Mouse (Mus musculus): Measurements from ENCODE around the gene Esyt3. TPM values are rescaled to one million over a fixed set of nuclear protein-coding genes. Genes with fewer than 3 reads are reported as not detected.
A peak's percentile ranks its signal among the peaks of the same experiment; 100 is the strongest.

The Esyt3 gene
- total RNA-seq (2021): 1 to 10 TPM; 1.8 to 2.7 TPM

- DNase-seq: peak in 1 of 2 experiments; percentile 15
These were observed at the start of gene Esyt3 for GRCm38 (mm10) chr9:99357921-99358692. Esyt3 (minus strand) TSS chr9:99358557.

DNA sequence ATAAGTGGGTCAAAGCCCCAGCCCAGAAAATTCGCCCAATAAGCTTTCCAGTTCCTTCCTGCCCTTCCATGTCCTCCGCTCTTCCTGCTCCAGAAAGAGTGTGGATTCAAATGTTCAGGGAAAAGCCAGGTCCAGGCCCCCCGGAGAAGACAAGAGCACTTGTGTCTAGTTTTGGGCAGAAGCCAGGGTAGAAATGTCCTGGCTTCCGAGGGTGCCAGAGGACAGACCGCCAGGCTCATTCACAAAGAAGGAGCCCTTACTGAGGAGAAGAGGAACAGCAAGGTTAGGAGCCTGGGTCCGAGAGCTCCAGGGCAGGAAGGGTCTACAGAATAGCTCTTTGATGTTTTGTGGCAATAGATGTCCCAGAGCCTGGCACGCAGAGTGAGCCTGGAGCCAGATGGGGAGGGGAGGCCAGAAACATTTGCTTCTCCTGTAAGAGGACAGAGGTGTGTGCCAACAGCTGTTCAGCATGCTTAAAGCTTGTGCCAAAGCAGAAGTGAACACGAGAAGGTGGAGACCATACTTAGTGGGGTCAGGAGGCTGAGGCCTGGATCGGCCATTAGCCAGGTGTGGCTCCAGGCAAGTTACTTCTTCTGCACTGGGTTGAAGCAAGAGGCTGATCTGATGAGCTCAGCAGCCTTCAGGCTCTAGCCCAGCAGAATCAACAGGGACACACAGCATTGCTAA lies 43.1 kb upstream of the Esyt3 start:
- DNase-seq: peak in 1 of 2 experiments; percentile 53

DNA sequence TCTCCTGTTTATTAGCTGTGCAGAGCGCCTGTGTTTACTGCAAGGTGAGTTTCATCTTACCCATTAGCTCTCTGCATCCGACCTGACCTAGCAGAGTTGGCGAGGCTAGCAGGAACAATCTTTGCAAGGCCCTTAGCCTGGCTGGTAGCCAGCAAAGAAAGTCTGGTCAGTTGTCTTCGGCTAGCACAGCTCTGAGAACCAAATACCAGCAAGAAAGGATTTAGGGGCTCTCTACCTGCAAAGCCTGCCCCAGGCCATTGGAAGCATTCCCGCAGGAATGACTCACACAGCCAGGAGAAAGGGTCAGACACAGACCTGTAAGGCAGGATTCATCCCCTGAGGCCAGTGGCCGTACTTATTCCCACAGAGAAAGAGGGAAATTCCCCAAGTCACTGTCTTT lies 42.4 kb upstream of the Esyt3 start:
- DNase-seq: no peak

- no peak for DNase-seq
These were observed 38.9 kb upstream of the Esyt3 start for GRCm38 (mm10) chr9:99397056-99397815.

DNA sequence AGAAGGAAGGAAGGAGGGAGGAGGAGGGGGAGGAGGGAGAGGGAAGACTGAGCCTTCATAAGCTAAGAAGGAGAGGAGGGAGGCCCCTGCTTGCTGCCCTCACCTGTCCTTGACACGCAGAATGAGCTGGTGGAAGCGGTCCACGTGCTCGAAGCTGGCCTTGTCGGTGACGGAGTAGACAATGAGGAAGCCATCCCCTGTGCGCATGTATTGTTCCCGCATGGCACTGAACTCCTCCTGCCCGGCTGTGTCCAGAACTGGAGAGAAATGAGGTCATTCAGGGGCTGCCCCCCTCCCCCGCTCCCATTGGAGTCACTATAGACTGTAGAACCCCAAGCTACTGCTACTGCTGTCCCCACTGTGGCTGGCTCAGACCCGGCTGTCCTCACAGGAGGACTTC lies 36.0 kb upstream of the Esyt3 start:
- DNase-seq: no peak

GRCm38 (mm10) chr9:99393146-99393545 lies 34.8 kb upstream of the Esyt3 start:
- DNase-seq: no peak

GRCm38 (mm10) chr9:99391557-99391956 lies 33.2 kb upstream of the Esyt3 start:
- DNase-seq: no peak

- no peak for DNase-seq
These were observed 32.4 kb upstream of the Esyt3 start for GRCm38 (mm10) chr9:99390716-99391115.

DNA sequence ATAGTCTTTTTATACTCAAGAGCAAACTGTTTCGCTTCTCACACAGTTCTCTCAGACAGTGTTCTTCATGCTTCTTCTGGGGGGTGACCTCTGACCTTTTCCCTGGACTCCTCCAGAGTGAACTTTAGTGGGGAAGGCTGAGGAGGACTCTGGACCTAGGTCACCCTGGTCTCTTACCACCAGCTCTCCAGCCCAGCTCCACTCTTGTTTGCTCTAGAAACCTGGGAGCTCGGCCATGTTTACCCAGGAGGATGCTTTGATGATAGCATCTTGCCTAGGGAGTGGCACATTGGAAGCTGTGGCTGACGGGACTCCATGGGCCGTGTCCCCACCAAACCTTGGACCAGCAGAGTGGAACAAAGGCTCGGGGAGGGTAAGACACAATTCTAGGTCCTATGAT lies 31.8 kb upstream of the Esyt3 start:
- DNase-seq: no peak

GRCm38 (mm10) chr9:99389506-99389905 lies 31.1 kb upstream of the Esyt3 start:
- DNase-seq: no peak

- no peak for DNase-seq
These were observed 30.5 kb upstream of the Esyt3 start for GRCm38 (mm10) chr9:99388856-99389255.

GRCm38 (mm10) chr9:99388078-99388477 lies 29.7 kb upstream of the Esyt3 start:
- DNase-seq: peak in 1 of 2 experiments; percentile 62

- no peak for DNase-seq
These were observed 24.2 kb upstream of the Esyt3 start for GRCm38 (mm10) chr9:99382556-99382955.

- no peak for DNase-seq
These were observed 20.8 kb upstream of the Esyt3 start for GRCm38 (mm10) chr9:99379194-99379593.

DNA sequence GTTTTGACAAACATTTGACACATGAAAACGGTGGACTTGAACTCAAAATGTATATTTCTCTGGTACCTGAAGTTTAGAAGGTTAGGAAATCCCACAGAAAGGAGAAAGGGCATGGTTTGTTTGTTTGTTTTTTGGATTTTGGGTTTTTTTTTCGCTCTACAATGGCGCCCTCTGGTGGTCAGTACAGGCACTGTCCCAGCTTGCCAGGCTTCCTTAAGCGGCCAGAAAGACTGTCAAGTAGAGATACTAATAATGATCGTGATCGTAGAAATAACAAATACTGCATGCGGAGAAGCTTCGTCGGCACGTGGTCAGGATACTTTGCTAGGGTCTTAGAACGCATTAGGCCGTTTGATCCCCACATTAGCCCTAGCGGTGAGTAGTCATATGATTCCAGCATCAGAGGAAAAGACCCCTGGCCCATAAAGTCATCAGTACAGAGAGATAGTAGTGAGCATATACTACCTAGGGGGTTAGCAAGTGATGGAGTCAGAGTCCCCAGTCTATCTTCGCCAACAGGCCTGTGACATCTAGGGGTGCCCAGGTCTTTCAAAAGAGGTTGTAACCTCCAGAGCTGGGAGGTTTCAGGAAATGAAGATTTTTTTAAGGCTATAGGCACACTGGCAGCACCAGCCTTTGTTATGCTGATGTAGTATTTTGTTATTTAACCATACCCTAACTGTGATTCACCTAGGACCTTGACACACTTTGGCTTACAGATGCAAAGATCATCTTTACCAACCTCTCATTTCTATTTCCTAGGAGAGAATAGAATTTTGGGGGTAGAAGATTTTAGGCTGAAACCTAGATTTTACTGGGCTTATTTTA lies 18.4 kb upstream of the Esyt3 start:
- no peak for DNase-seq

GRCm38 (mm10) chr9:99368431-99368830 lies 10.1 kb upstream of the Esyt3 start:
- no peak for DNase-seq

GRCm38 (mm10) chr9:99365906-99366305 lies 7.5 kb upstream of the Esyt3 start:
- DNase-seq: no peak

DNA sequence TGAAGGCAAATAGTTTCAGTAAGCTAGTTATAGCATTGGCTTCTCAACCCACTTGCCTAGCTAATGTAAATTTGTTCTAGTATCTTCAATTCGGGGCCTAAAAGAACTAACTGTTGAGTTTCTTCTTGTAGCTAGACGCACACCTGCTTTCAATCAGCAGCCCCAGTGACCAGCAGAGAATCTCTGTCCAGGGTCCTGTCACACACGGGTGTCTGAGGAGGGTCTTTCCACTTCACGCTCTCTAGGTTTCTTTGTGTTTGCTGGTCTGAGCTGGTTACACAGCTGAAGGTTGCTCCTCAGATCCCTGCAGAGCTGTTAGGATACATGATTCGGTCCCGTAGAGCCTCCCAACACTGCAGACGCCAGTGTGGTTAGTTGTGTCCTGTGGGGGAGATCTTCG lies 4.7 kb upstream of the Esyt3 start:
- DNase-seq: no peak

DNA sequence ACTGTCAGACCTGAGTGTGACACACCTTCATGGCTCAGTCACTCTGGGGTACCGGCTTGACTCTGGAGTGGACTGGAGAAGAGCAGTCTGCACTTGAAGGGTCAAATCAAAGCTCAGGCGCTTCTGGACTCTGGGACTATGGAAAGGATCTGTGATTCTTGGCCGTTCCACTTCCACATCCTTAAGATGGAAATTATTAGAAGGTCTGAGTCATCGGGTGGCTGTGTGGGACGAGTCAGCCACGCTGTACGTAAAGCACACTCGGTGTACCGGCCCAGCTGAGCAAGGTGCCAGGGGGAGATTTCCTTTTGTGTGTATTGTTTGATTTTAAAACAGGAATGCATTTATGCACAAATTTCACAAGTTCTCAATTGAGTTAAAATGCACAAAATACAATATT lies 3.6 kb upstream of the Esyt3 start:
- no peak for DNase-seq

DNA sequence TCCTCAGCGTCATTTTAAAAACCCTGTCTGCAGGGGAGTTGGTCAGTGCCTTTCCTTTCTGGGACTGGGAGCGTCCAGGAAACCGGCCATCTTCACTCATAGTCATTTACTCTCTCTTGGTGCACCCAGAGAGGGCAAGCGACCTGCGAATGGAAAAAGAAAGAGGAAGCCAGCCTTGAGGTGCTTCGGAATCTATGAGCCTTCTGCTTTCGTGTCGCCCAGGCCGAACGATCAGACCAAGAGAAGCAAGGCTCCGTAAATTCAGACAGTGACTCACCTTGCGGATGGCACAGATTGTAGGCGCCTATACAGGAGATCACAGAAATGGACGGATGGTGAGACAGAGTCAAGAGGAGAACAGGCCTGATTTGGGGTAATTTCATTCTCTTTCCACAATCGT lies 655 bp upstream of the Esyt3 start:
- DNase-seq: no peak

DNA sequence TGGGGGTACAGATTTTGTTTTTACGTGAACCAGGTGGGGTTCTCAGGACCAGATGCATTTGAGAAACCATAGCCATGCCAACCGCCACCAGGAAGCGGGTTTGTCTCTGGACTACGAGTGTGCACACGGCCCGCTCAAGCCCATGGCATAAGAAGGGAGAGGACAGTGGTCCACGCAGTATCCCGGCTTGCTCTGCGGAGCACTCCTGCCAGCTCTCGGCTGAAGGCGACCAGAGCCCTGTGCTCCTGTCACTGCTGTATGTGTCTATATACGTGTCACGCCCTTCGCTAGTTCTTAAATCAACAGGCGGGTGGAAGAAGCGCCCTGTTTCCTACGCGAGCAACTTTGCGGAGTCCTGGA lies 816 bp downstream of the Esyt3 start:
- no peak for DNase-seq

GRCm38 (mm10) chr9:99355971-99356370 lies 2.4 kb downstream of the Esyt3 start:
- no peak for DNase-seq

DNA sequence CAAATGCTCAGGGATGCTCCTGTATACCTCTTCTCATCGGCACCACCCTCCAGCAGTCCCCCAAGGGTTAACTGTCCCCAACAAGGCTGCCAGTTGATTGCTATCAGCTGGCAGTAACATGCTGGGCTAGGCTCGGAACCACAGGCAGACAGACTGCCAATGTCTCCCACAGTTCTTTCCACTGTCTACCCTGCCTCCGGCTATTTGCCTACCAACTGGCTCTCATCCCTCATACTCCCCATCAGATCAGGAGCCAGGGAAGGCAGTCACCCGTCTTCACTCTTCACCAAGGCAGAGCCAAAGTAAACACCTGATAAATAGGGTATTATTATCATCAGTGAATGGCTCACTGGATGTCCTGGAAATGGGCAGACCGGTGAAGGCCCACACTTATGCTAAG lies 3.6 kb downstream of the Esyt3 start:
- no peak for DNase-seq

Measured in layer of hippocampus, postnatal 36 days (tissue).